24 mouse cellular contexts compared by ENCODE assay signal in genomic region chr6:70160442-70160841, GRCm38 (mm10).
"Had no signal": no experiment of that assay in that cellular context is flagged by ENCODE, and none has a peak within 500 bp of the region (broad histone marks: within the 10 kb centered on the region; RNA-seq: fewer than 3 reads in every experiment).

No protein-coding gene starts in this region.

- ATAC-seq: hindbrain, postnatal 0 days; intestine, embryonic 16.5 days had no signal

- H3K4me1 ChIP-seq: heart, embryonic 13.5 days; heart, embryonic 15.5 days; hindbrain, embryonic 13.5 days; hindbrain, embryonic 15.5 days; kidney, embryonic 15.5 days; limb, embryonic 13.5 days had no signal

- DNase-seq: gastrocnemius, postnatal 14 days; gastrocnemius, postnatal 36 days; heart, adult 11 months; heart, adult 2 months; heart, postnatal 14 days; heart, postnatal 36 days; kidney, adult 11 months; kidney, adult 2 months; kidney, adult 9 months; kidney, postnatal 14 days; kidney, postnatal 36 days; layer of hippocampus, adult 9-11 months; layer of hippocampus, postnatal 36 days; left cerebral cortex, postnatal 4 days had no signal

- H3K36me3 ChIP-seq: heart, embryonic 13.5 days; heart, embryonic 15.5 days; hindbrain, embryonic 13.5 days; hindbrain, embryonic 15.5 days; kidney, embryonic 15.5 days; limb, embryonic 13.5 days had no signal

- H3K27ac ChIP-seq: heart, adult 2 months; heart, embryonic 13.5 days; heart, embryonic 15.5 days; hindbrain, embryonic 13.5 days; hindbrain, embryonic 15.5 days; hindbrain, postnatal 0 days; kidney, embryonic 15.5 days; kidney, postnatal 0 days; limb, embryonic 13.5 days had no signal

- H3K9ac ChIP-seq: heart, embryonic 13.5 days; heart, embryonic 15.5 days; hindbrain, embryonic 13.5 days; hindbrain, embryonic 15.5 days; kidney, embryonic 15.5 days; limb, embryonic 13.5 days had no signal

- H3K27me3 ChIP-seq: heart, embryonic 13.5 days; heart, embryonic 15.5 days; hindbrain, embryonic 13.5 days; hindbrain, embryonic 15.5 days; kidney, embryonic 15.5 days; limb, embryonic 13.5 days had no signal

- H3K4me2 ChIP-seq: heart, embryonic 11.5 days; heart, embryonic 13.5 days; heart, embryonic 15.5 days; hindbrain, embryonic 13.5 days; hindbrain, embryonic 15.5 days; kidney, embryonic 15.5 days; limb, embryonic 13.5 days had no signal

- H3K9me3 ChIP-seq: heart, embryonic 13.5 days; heart, embryonic 15.5 days; hindbrain, embryonic 13.5 days; hindbrain, embryonic 15.5 days; kidney, embryonic 15.5 days; limb, embryonic 13.5 days had no signal

- H3K4me3 ChIP-seq: heart, adult 2 months; heart, embryonic 13.5 days; heart, embryonic 15.5 days; hindbrain, embryonic 13.5 days; hindbrain, embryonic 15.5 days; kidney, embryonic 15.5 days; limb, embryonic 13.5 days had no signal
